Comparison of ENCODE assay signal across 20 mouse cellular contexts in genomic region chr5:73566892-73567291, GRCm38 (mm10).
"Had no signal": no experiment of that assay in that cellular context is flagged by ENCODE, and none has a peak within 500 bp of the region (broad histone marks: within the 10 kb centered on the region; RNA-seq: fewer than 3 reads in every experiment).

No protein-coding gene starts in this region.

- H3K27me3 ChIP-seq: kidney, embryonic 15.5 days; limb, embryonic 12.5 days; limb, embryonic 15.5 days; liver, embryonic 15.5 days; midbrain, embryonic 12.5 days; midbrain, embryonic 15.5 days; neural tube, embryonic 13.5 days had no signal

- H3K9me3 ChIP-seq: kidney, embryonic 15.5 days; limb, embryonic 12.5 days; limb, embryonic 15.5 days; liver, embryonic 15.5 days; midbrain, embryonic 12.5 days; midbrain, embryonic 15.5 days; neural tube, embryonic 13.5 days had no signal

- H3K9ac ChIP-seq: kidney, embryonic 15.5 days; limb, embryonic 12.5 days; limb, embryonic 15.5 days; liver, embryonic 15.5 days; midbrain, embryonic 12.5 days; midbrain, embryonic 15.5 days; neural tube, embryonic 13.5 days had no signal

- H3K4me3 ChIP-seq: kidney, embryonic 15.5 days; limb, embryonic 12.5 days; limb, embryonic 15.5 days; liver, embryonic 15.5 days; midbrain, embryonic 12.5 days; midbrain, embryonic 15.5 days; myocyte; neural tube, embryonic 13.5 days had no signal

- H3K4me2 ChIP-seq: kidney, embryonic 15.5 days; limb, embryonic 12.5 days; limb, embryonic 15.5 days; liver, embryonic 11.5 days; liver, embryonic 15.5 days; midbrain, embryonic 12.5 days; midbrain, embryonic 15.5 days; neural tube, embryonic 13.5 days had no signal

- H3K36me3 ChIP-seq: liver, embryonic 15.5 days; midbrain, embryonic 15.5 days had no signal

- DNase-seq: kidney, adult 2 months; kidney, postnatal 10 days; kidney, postnatal 36 days; left cerebral cortex, postnatal 4 days; lung, adult 2 months; lung, postnatal 14 days; lung, postnatal 4 days; retina, postnatal 1 day; right cerebral cortex, postnatal 25 days; thymus, adult 18-20 months; thymus, postnatal 4 days had no signal

- H3K4me1 ChIP-seq: kidney, embryonic 15.5 days; limb, embryonic 12.5 days; limb, embryonic 15.5 days; liver, embryonic 15.5 days; midbrain, embryonic 12.5 days; midbrain, embryonic 15.5 days; neural tube, embryonic 13.5 days had no signal

- H3K27ac ChIP-seq: kidney, embryonic 15.5 days; limb, embryonic 12.5 days; limb, embryonic 15.5 days; liver, embryonic 15.5 days; midbrain, embryonic 12.5 days; midbrain, embryonic 15.5 days; neural tube, embryonic 13.5 days had no signal

- ATAC-seq: midbrain, embryonic 15.5 days had no signal
